Mouse (Mus musculus): ENCODE results near the gene Tmub2. TPM values are rescaled to one million over a fixed set of nuclear protein-coding genes. Genes with fewer than 3 reads are reported as not detected.

The Tmub2 gene
- total RNA-seq, 1 experiment: 33.0 TPM

- no peak for TF ChIP-seq MAFK (IDR thresholded peaks at IDR 0.05; ENCODE audit: insufficient read depth, low read depth, low read length)
- no peak for TF ChIP-seq HCFC1 (IDR thresholded peaks at IDR 0.05; ENCODE audit: borderline replicate concordance, insufficient read depth, low read length)
- TF ChIP-seq ZNF384 (IDR thresholded peaks at IDR 0.05; ENCODE audit: low read depth, low read length): no peak
- TF ChIP-seq ZC3H11A (IDR thresholded peaks at IDR 0.05; ENCODE audit: borderline replicate concordance, low read depth, low read length): no peak
- TF ChIP-seq CHD2 (IDR thresholded peaks at IDR 0.05; ENCODE audit: low read depth, low read length): no peak
- peaks cover 71% of the 10 kb centered on the region for H3K36me3 ChIP-seq (ENCODE audit: control insufficient read depth, insufficient read depth, low read length, poor library complexity, severe bottlenecking)
- peaks cover 6 to 22% of the 10 kb centered on the region in 2 experiments; a peak in 2 of 4 replicates for H3K4me1 ChIP-seq (ENCODE audit: control insufficient read depth in 2 of 2, insufficient read depth in 2 of 2, low read length in 2 of 2, poor library complexity in 1 of 2)
- H3K4me3 ChIP-seq (ENCODE audit: insufficient read depth in 1 of 2, low read depth in 1 of 2, low read length in 2 of 2, poor library complexity in 1 of 2, severe bottlenecking in 1 of 2): no peak overlapping the region
- H3K9ac ChIP-seq (ENCODE audit: insufficient read depth, low read depth, low read length, poor library complexity, severe bottlenecking): no peak overlapping the region
- H3K27ac ChIP-seq (ENCODE audit: insufficient read depth, low read depth, low read length, poor library complexity, severe bottlenecking): no peak overlapping the region; the same call in 1 of the 2 replicates
- H3K9me3 ChIP-seq (ENCODE audit: control insufficient read depth, insufficient read depth, low read depth, low read length): no peaks in the 10 kb centered on the region
- DNase-seq (ENCODE audit: low read depth, low spot score): no peak
- in situ Hi-C loops (cut with MboI; ENCODE audit: low sequenced_read_pairs in 2 of 2, unreplicated experiment in 2 of 2): no loop called here
Observed at GRCm38 (mm10) chr11:102308104-102308503, 23.4 kb downstream of the Tmub2 start.

- H3K9me3 ChIP-seq (ENCODE audit: control insufficient read depth, insufficient read depth, low read depth, low read length): no peaks in the 10 kb centered on the region
- peak; percentile 91 for DNase-seq (ENCODE audit: low read depth, low spot score)
- H3K27ac ChIP-seq (ENCODE audit: insufficient read depth, low read depth, low read length, poor library complexity, severe bottlenecking): peak overlapping the region; percentile 45; the same call in 1 of the 2 replicates
- peaks cover 6 to 25% of the 10 kb centered on the region in 2 experiments; a peak in 3 of 4 replicates for H3K4me1 ChIP-seq (ENCODE audit: control insufficient read depth in 2 of 2, insufficient read depth in 2 of 2, low read length in 2 of 2, poor library complexity in 1 of 2)
- TF ChIP-seq MAFK (IDR thresholded peaks at IDR 0.05; ENCODE audit: insufficient read depth, low read depth, low read length): no peak
- no peak for TF ChIP-seq HCFC1 (IDR thresholded peaks at IDR 0.05; ENCODE audit: borderline replicate concordance, insufficient read depth, low read length)
- TF ChIP-seq ZC3H11A (IDR thresholded peaks at IDR 0.05; ENCODE audit: borderline replicate concordance, low read depth, low read length): peak; percentile 85
- TF ChIP-seq CHD2 (IDR thresholded peaks at IDR 0.05; ENCODE audit: low read depth, low read length): no peak
- 0 out of 2 replicates have a peak, but pooled peaks have one; percentile 54 for TF ChIP-seq ZNF384 (IDR thresholded peaks at IDR 0.05; ENCODE audit: low read depth, low read length)
- in situ Hi-C loops (cut with MboI; ENCODE audit: low sequenced_read_pairs in 2 of 2, unreplicated experiment in 2 of 2): no loop called here
- H3K4me3 ChIP-seq (ENCODE audit: insufficient read depth in 1 of 2, low read depth in 1 of 2, low read length in 2 of 2, poor library complexity in 1 of 2, severe bottlenecking in 1 of 2): peak overlapping the region; percentile 61 to 67
- H3K36me3 ChIP-seq (ENCODE audit: control insufficient read depth, insufficient read depth, low read length, poor library complexity, severe bottlenecking): peaks cover 79% of the 10 kb centered on the region
- H3K9ac ChIP-seq (ENCODE audit: insufficient read depth, low read depth, low read length, poor library complexity, severe bottlenecking): peak overlapping the region; percentile 60
Observed at GRCm38 (mm10) chr11:102308979-102309378, 24.2 kb downstream of the Tmub2 start.

GRCm38 (mm10) chr11:102309821-102310617 lies 25.3 kb downstream of the Tmub2 start:
- Histone ChIP-seq H3K27ac (ENCODE audit: insufficient read depth, low read depth, low read length, poor library complexity, severe bottlenecking) (peak overlapping the region; percentile 17), H3K4me1 (ENCODE audit: control insufficient read depth in 2 of 2, insufficient read depth in 2 of 2, low read length in 2 of 2, poor library complexity in 1 of 2) (peaks cover 6 to 31% of the 10 kb centered on the region in 2 experiments; a peak in 3 of 4 replicates), H3K4me3 (ENCODE audit: insufficient read depth in 1 of 2, low read depth in 1 of 2, low read length in 2 of 2, poor library complexity in 1 of 2, severe bottlenecking in 1 of 2) (peak overlapping the region; percentile 61 to 67; a peak in 3 of 4 replicates), H3K9me3 (ENCODE audit: control insufficient read depth, insufficient read depth, low read depth, low read length) (no peaks in the 10 kb centered on the region), H3K9ac (ENCODE audit: insufficient read depth, low read depth, low read length, poor library complexity, severe bottlenecking) (peak overlapping the region; percentile 60), H3K36me3 (ENCODE audit: control insufficient read depth, insufficient read depth, low read length, poor library complexity, severe bottlenecking) (peaks cover 88% of the 10 kb centered on the region)
- no peak for DNase-seq (ENCODE audit: low read depth, low spot score)
- TF ChIP-seq ZNF384 (IDR thresholded peaks at IDR 0.05; ENCODE audit: low read depth, low read length) (no peak), HCFC1 (IDR thresholded peaks at IDR 0.05; ENCODE audit: borderline replicate concordance, insufficient read depth, low read length) (no peak), MAFK (IDR thresholded peaks at IDR 0.05; ENCODE audit: insufficient read depth, low read depth, low read length) (no peak), ZC3H11A (IDR thresholded peaks at IDR 0.05; ENCODE audit: borderline replicate concordance, low read depth, low read length) (no peak), CHD2 (IDR thresholded peaks at IDR 0.05; ENCODE audit: low read depth, low read length) (no peak)
- in situ Hi-C loops (cut with MboI; ENCODE audit: low sequenced_read_pairs in 2 of 2, unreplicated experiment in 2 of 2): no loop called here

GRCm38 (mm10) chr11:102310768-102311695 lies 26.3 kb downstream of the Tmub2 start:
- Histone ChIP-seq H3K27ac (ENCODE audit: insufficient read depth, low read depth, low read length, poor library complexity, severe bottlenecking) (peak overlapping the region; percentile 17), H3K9ac (ENCODE audit: insufficient read depth, low read depth, low read length, poor library complexity, severe bottlenecking) (peak overlapping the region; percentile 60), H3K36me3 (ENCODE audit: control insufficient read depth, insufficient read depth, low read length, poor library complexity, severe bottlenecking) (peaks cover 88% of the 10 kb centered on the region), H3K4me3 (ENCODE audit: insufficient read depth in 1 of 2, low read depth in 1 of 2, low read length in 2 of 2, poor library complexity in 1 of 2, severe bottlenecking in 1 of 2) (peak overlapping the region; percentile 5 to 61; a peak in 3 of 4 replicates), H3K9me3 (ENCODE audit: control insufficient read depth, insufficient read depth, low read depth, low read length) (no peaks in the 10 kb centered on the region), H3K4me1 (ENCODE audit: control insufficient read depth in 2 of 2, insufficient read depth in 2 of 2, low read length in 2 of 2, poor library complexity in 1 of 2) (peaks cover 6 to 30% of the 10 kb centered on the region in 2 experiments; a peak in 3 of 4 replicates)
- in situ Hi-C loops (cut with MboI; ENCODE audit: low sequenced_read_pairs in 2 of 2, unreplicated experiment in 2 of 2): no loop called here
- TF ChIP-seq HCFC1 (IDR thresholded peaks at IDR 0.05; ENCODE audit: borderline replicate concordance, insufficient read depth, low read length) (no peak), MAFK (IDR thresholded peaks at IDR 0.05; ENCODE audit: insufficient read depth, low read depth, low read length) (no peak), ZC3H11A (IDR thresholded peaks at IDR 0.05; ENCODE audit: borderline replicate concordance, low read depth, low read length) (no peak), CHD2 (IDR thresholded peaks at IDR 0.05; ENCODE audit: low read depth, low read length) (no peak), ZNF384 (IDR thresholded peaks at IDR 0.05; ENCODE audit: low read depth, low read length) (no peak)
- no peak for DNase-seq (ENCODE audit: low read depth, low spot score)
